Mouse (Mus musculus): Measurements from ENCODE around the gene Cryba4. TPM values are rescaled to one million over a fixed set of nuclear protein-coding genes. Genes with fewer than 3 reads are reported as not detected.

The Cryba4 gene
- polyA plus RNA-seq, 1 experiment from 2014 or later = 3.0 TPM

GRCm38 (mm10) chr5:112282123-112282779 is 29.9 kb upstream of the Cryba4 start:
- ATAC-seq (replicated peaks; ENCODE audit: low FRiP score, low TSS enrichment, low read depth) = no peak
- Histone ChIP-seq H3K36me3 (ENCODE audit: control insufficient read depth, insufficient read depth, low read length) (no peaks in the 10 kb centered on the region), H3K9ac (ENCODE audit: low read length) (no peak overlapping the region), H3K4me2 (ENCODE audit: low read length) (no peak overlapping the region), H3K27me3 (replicated peaks; ENCODE audit: control insufficient read depth, insufficient read depth, low read length) (no peaks in the 10 kb centered on the region), H3K27ac (ENCODE audit: low read depth) (no peak overlapping the region), H3K4me3 (ENCODE audit: low read depth, low read length) (no peak overlapping the region), H3K4me1 (replicated peaks; ENCODE audit: control insufficient read depth, insufficient read depth, low read length) (peaks cover 25% of the 10 kb centered on the region), H3K9me3 (ENCODE audit: control insufficient read depth, low read length) (no peaks in the 10 kb centered on the region)
- whole genome bisulfite sequencing = 73% methylated on average over 6 of the region's 6 CpGs
- no peak for DNase-seq (ENCODE audit: low spot score)

- 85% methylated on average over 4 of the region's 4 CpGs for WGBS
- H3K4me2 ChIP-seq (ENCODE audit: low read length) = no peak overlapping the region
- H3K27ac ChIP-seq (ENCODE audit: low read depth) = no peak overlapping the region
- H3K4me1 ChIP-seq (replicated peaks; ENCODE audit: control insufficient read depth, insufficient read depth, low read length) = peaks cover 24% of the 10 kb centered on the region
- no peaks in the 10 kb centered on the region for H3K27me3 ChIP-seq (replicated peaks; ENCODE audit: control insufficient read depth, insufficient read depth, low read length)
- ATAC-seq (replicated peaks; ENCODE audit: low FRiP score, low TSS enrichment, low read depth) = no peak
- DNase-seq (ENCODE audit: low spot score) = no peak
- no peak overlapping the region for H3K4me3 ChIP-seq (ENCODE audit: low read depth, low read length)
- no peaks in the 10 kb centered on the region for H3K9me3 ChIP-seq (ENCODE audit: control insufficient read depth, low read length)
- H3K36me3 ChIP-seq (ENCODE audit: control insufficient read depth, insufficient read depth, low read length) = no peaks in the 10 kb centered on the region
- no peak overlapping the region for H3K9ac ChIP-seq (ENCODE audit: low read length)
Measured at GRCm38 (mm10) chr5:112281676-112282075, 29.4 kb upstream of the Cryba4 start.

- Histone ChIP-seq H3K4me2 (ENCODE audit: low read length) (no peak overlapping the region), H3K27me3 (replicated peaks; ENCODE audit: control insufficient read depth, insufficient read depth, low read length) (no peaks in the 10 kb centered on the region), H3K9me3 (ENCODE audit: control insufficient read depth, low read length) (no peaks in the 10 kb centered on the region), H3K4me1 (replicated peaks; ENCODE audit: control insufficient read depth, insufficient read depth, low read length) (peaks cover 24% of the 10 kb centered on the region), H3K4me3 (ENCODE audit: low read depth, low read length) (no peak overlapping the region), H3K36me3 (ENCODE audit: control insufficient read depth, insufficient read depth, low read length) (no peaks in the 10 kb centered on the region), H3K27ac (ENCODE audit: low read depth) (no peak overlapping the region), H3K9ac (ENCODE audit: low read length) (no peak overlapping the region)
- DNase-seq (ENCODE audit: low spot score) (no peak), ATAC-seq (replicated peaks; ENCODE audit: low FRiP score, low TSS enrichment, low read depth) (no peak)
- WGBS = 56% methylated on average over 15 of the region's 15 CpGs
Measured at GRCm38 (mm10) chr5:112280863-112281660, 28.7 kb upstream of the Cryba4 start.

- Histone ChIP-seq H3K27me3 (replicated peaks; ENCODE audit: control insufficient read depth, insufficient read depth, low read length) (no peaks in the 10 kb centered on the region), H3K4me3 (ENCODE audit: low read depth, low read length) (no peak overlapping the region), H3K36me3 (ENCODE audit: control insufficient read depth, insufficient read depth, low read length) (no peaks in the 10 kb centered on the region), H3K9ac (ENCODE audit: low read length) (no peak overlapping the region), H3K4me1 (replicated peaks; ENCODE audit: control insufficient read depth, insufficient read depth, low read length) (peaks cover 24% of the 10 kb centered on the region), H3K4me2 (ENCODE audit: low read length) (no peak overlapping the region), H3K27ac (ENCODE audit: low read depth) (no peak overlapping the region), H3K9me3 (ENCODE audit: control insufficient read depth, low read length) (no peaks in the 10 kb centered on the region)
- WGBS = 84% methylated on average over 7 of the region's 7 CpGs
- DNase-seq (ENCODE audit: low spot score) = no peak
- no peak for ATAC-seq (replicated peaks; ENCODE audit: low FRiP score, low TSS enrichment, low read depth)
Measured at GRCm38 (mm10) chr5:112280151-112280550, 27.8 kb upstream of the Cryba4 start.

GRCm38 (mm10) chr5:112279181-112280021 is 27.1 kb upstream of the Cryba4 start:
- peaks cover 24% of the 10 kb centered on the region for H3K4me1 ChIP-seq (replicated peaks; ENCODE audit: control insufficient read depth, insufficient read depth, low read length)
- no peak overlapping the region for H3K4me2 ChIP-seq (ENCODE audit: low read length)
- ATAC-seq (replicated peaks; ENCODE audit: low FRiP score, low TSS enrichment, low read depth) (no peak), DNase-seq (ENCODE audit: low spot score) (no peak)
- H3K4me3 ChIP-seq (ENCODE audit: low read depth, low read length) = no peak overlapping the region
- no peaks in the 10 kb centered on the region for H3K36me3 ChIP-seq (ENCODE audit: control insufficient read depth, insufficient read depth, low read length)
- 78% methylated on average over 17 of the region's 17 CpGs for WGBS
- H3K9me3 ChIP-seq (ENCODE audit: control insufficient read depth, low read length) = no peaks in the 10 kb centered on the region
- H3K9ac ChIP-seq (ENCODE audit: low read length) = no peak overlapping the region
- no peak overlapping the region for H3K27ac ChIP-seq (ENCODE audit: low read depth)
- no peaks in the 10 kb centered on the region for H3K27me3 ChIP-seq (replicated peaks; ENCODE audit: control insufficient read depth, insufficient read depth, low read length)

- WGBS = 82% methylated on average over 11 of the region's 11 CpGs
- no peaks in the 10 kb centered on the region for H3K27me3 ChIP-seq (replicated peaks; ENCODE audit: control insufficient read depth, insufficient read depth, low read length)
- ATAC-seq (replicated peaks; ENCODE audit: low FRiP score, low TSS enrichment, low read depth) = no peak
- no peak overlapping the region for H3K27ac ChIP-seq (ENCODE audit: low read depth)
- H3K9ac ChIP-seq (ENCODE audit: low read length) = no peak overlapping the region
- H3K36me3 ChIP-seq (ENCODE audit: control insufficient read depth, insufficient read depth, low read length) = no peaks in the 10 kb centered on the region
- H3K4me2 ChIP-seq (ENCODE audit: low read length) = peak overlapping the region; percentile 84
- peaks cover 24% of the 10 kb centered on the region for H3K4me1 ChIP-seq (replicated peaks; ENCODE audit: control insufficient read depth, insufficient read depth, low read length)
- peak overlapping the region; percentile 72 for H3K4me3 ChIP-seq (ENCODE audit: low read depth, low read length)
- H3K9me3 ChIP-seq (ENCODE audit: control insufficient read depth, low read length) = no peaks in the 10 kb centered on the region
- no peak for DNase-seq (ENCODE audit: low spot score)
Measured at GRCm38 (mm10) chr5:112277906-112278470, 25.7 kb upstream of the Cryba4 start.

GRCm38 (mm10) chr5:112276907-112277348 is 24.6 kb upstream of the Cryba4 start:
- Histone ChIP-seq H3K9ac (ENCODE audit: low read length) (peak overlapping the region; percentile 80), H3K27me3 (replicated peaks; ENCODE audit: control insufficient read depth, insufficient read depth, low read length) (no peaks in the 10 kb centered on the region), H3K4me3 (ENCODE audit: low read depth, low read length) (peak overlapping the region; percentile 72), H3K4me1 (replicated peaks; ENCODE audit: control insufficient read depth, insufficient read depth, low read length) (peaks cover 24% of the 10 kb centered on the region), H3K9me3 (ENCODE audit: control insufficient read depth, low read length) (no peaks in the 10 kb centered on the region), H3K27ac (ENCODE audit: low read depth) (peak overlapping the region; percentile 51), H3K36me3 (ENCODE audit: control insufficient read depth, insufficient read depth, low read length) (no peaks in the 10 kb centered on the region), H3K4me2 (ENCODE audit: low read length) (peak overlapping the region; percentile 84)
- ATAC-seq (replicated peaks; ENCODE audit: low FRiP score, low TSS enrichment, low read depth) (no peak), DNase-seq (ENCODE audit: low spot score) (no peak)
- WGBS = 0% methylated on average over 24 of the region's 24 CpGs

GRCm38 (mm10) chr5:112276267-112276873 is 24.1 kb upstream of the Cryba4 start, which contains the start of gene Tpst2:
Gene Tpst2, plus strand, starts transcription at chr5:112276691.
- Histone ChIP-seq H3K4me1 (replicated peaks; ENCODE audit: control insufficient read depth, insufficient read depth, low read length) (peaks cover 24% of the 10 kb centered on the region), H3K9ac (ENCODE audit: low read length) (peak within 1 kb of the TSS; percentile 80), H3K9me3 (ENCODE audit: control insufficient read depth, low read length) (no peaks in the 10 kb centered on the region), H3K4me3 (ENCODE audit: low read depth, low read length) (peak within 1 kb of the TSS; percentile 72), H3K36me3 (ENCODE audit: control insufficient read depth, insufficient read depth, low read length) (no peaks in the 10 kb centered on the region), H3K27ac (ENCODE audit: low read depth) (peak within 1 kb of the TSS; percentile 51), H3K27me3 (replicated peaks; ENCODE audit: control insufficient read depth, insufficient read depth, low read length) (no peaks in the 10 kb centered on the region), H3K4me2 (ENCODE audit: low read length) (peak within 1 kb of the TSS; percentile 84)
- ATAC-seq (replicated peaks; ENCODE audit: low FRiP score, low TSS enrichment, low read depth) (peak; percentile 96), DNase-seq (ENCODE audit: low spot score) (peak; percentile 100)
- WGBS = under 1% methylated on average over 57 of the region's 62 CpGs
